Mouse (Mus musculus) MEL (cell line): Measurements from ENCODE around the gene Ctdspl.

Experiments used
- CHD2 ChIP-seq: IDR thresholded peaks from 2 replicates; pipeline ENCODE4 v1.6.1; 2011; ENCODE audit warnings: low read length, improper control_type of control experiment
- CTCF ChIP-seq, 3 experiments: IDR thresholded peaks in 2 of 3; conservative IDR thresholded peaks in 1 of 3; 2 replicates each; pipeline ENCODE4 v1.5.1; 2011 to 2012; ENCODE audit warnings: low read length in 3 of 3, low read depth in 2 of 3, mild to moderate bottlenecking in 2 of 3, improper control_type of control experiment in 1 of 3, inconsistent platforms in 1 of 3, mixed read lengths in 1 of 3, moderate library complexity in 1 of 3; ENCODE audit not compliant: control insufficient read depth in 1 of 3, insufficient read depth in 1 of 3, poor library complexity in 1 of 3, severe bottlenecking in 1 of 3
- POLR2A ChIP-seq, 2 experiments: IDR thresholded peaks; 2 replicates each; pipeline ENCODE4 v1.6.1; 2011 to 2012; ENCODE audit warnings: low read length in 2 of 2, mild to moderate bottlenecking in 2 of 2, control low read depth in 1 of 2, improper control_type of control experiment in 1 of 2, low read depth in 1 of 2, moderate library complexity in 1 of 2; ENCODE audit not compliant: control insufficient read depth in 1 of 2, insufficient read depth in 1 of 2, poor library complexity in 1 of 2

DNA sequence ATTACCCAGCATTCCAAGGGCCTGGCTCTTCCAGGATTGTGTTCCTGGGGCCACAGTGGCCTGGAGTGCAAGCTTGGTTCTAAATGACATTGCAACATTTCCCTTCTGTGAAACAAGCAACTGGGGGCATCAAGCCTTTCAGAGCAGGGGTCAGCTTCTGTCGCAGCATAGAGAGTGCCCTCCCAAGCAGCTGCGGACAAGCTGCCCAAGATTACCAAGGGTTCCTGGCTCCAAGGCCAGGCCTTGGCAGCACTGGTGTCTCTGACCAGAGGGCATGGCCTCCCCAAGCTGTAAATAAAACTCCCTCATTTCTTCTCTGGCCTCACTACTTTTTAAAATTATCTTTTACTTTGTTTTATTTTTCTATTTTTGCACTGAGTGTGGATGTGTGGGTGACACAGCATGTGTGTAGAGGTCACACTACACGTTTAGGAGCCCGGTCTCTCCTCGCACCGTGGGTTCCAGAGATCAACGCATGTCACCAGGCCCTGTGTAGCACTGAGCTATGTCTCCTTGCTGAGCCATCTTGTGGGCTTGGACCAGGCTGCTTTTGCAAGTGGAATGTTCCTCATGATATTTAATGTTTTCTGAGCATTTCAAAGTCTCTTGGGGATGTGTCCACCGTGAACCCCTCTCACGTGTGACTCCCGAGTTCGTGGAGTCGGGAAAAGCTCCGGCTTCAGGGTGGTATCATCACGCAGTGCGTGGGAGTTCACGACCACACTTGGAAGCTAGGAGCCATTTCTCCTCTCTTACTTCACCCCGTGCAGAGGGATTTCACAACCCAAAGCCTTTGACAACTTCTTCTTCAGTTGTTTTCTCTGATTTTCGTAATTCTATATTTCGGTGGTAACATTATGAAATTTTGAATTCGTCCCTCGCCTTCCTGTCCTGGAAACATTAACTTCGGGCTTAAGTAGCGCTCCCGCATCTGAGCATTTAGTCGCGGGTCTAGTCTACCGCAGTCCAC lies 102.3 kb downstream of the Ctdspl start:
- TF ChIP-seq CHD2 (no peak), CTCF (IDR thresholded peaks at IDR 0.05 in 2 of 3, conservative IDR thresholded peaks at IDR 0.05 in 1 of 3; ENCODE audit: control insufficient read depth in 1 of 3, insufficient read depth in 1 of 3, low read depth in 2 of 3, low read length in 3 of 3, poor library complexity in 1 of 3, severe bottlenecking in 1 of 3) (no peak), POLR2A (IDR thresholded peaks at IDR 0.05; ENCODE audit: control insufficient read depth in 1 of 2, insufficient read depth in 1 of 2, low read depth in 1 of 2, low read length in 2 of 2, poor library complexity in 1 of 2) (no peak)
